In the genomic region with DNA sequence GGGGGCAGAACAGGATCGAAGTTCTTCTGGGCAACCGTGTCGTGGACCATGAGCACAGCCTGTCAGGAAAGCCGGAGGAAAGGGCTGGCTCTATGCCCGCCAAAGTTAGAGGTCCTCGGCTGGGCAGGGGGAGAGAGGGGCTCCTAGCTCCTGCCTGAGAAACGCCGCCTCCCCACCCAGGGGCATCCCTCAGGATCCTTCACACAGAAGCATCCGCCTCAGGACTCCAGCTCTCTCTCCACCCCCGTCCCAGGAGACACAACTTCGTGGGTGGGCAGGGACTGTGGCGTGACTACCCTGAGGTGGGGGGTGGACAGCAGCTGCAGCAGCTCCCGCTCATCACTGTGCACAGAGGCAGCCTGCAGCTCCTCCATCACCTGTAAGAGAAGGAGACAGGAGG, we compare ENCODE assay signal across 23 mouse cellular contexts. TPM values are rescaled to one million over a fixed set of nuclear protein-coding genes. Genes with fewer than 3 reads are reported as not detected.
A peak's percentile ranks its signal among the peaks of the same experiment; 100 is the strongest.
DNase-seq lines count a peak whose midpoint lies in the region; ATAC-seq and TF ChIP-seq lines count a peak whose summit lies in the region.
"Had no signal": no experiment of that assay in that cellular context is flagged by ENCODE, and none has a peak within 500 bp of the region (broad histone marks: within the 10 kb centered on the region; RNA-seq: fewer than 3 reads in every experiment).

No protein-coding gene starts in this region.

- no peaks in the 10 kb centered on the region for H3K79me2 ChIP-seq in C2C12 (ENCODE audit: control insufficient read depth, insufficient read depth)

- no peaks in the 10 kb centered on the region for H3K79me3 ChIP-seq in C2C12 (ENCODE audit: low read depth)

- peaks cover 3% of the 10 kb centered on the region; the same call in 1 of the 2 replicates for H3K27me3 ChIP-seq in midbrain, embryonic 11.5 days (ENCODE audit: control insufficient read depth, insufficient read depth, low read length)
- no peaks in the 10 kb centered on the region for H3K27me3 ChIP-seq in midbrain, embryonic 16.5 days (ENCODE audit: control insufficient read depth, insufficient read depth, low read depth, low read length)
- H3K27me3 ChIP-seq in C2C12 (ENCODE audit: control insufficient read depth, insufficient read depth, insufficient read length): peaks cover 26% of the 10 kb centered on the region

- no peak for TF ChIP-seq CTCF in C2C12 (IDR thresholded peaks at IDR 0.05; ENCODE audit: control insufficient read depth, insufficient read depth, insufficient read length)
- TF ChIP-seq CTCF in bone marrow, adult 2 months (IDR thresholded peaks at IDR 0.05; ENCODE audit: control insufficient read depth, insufficient read depth, low read length): no peak

- no peaks in the 10 kb centered on the region for H3K9me3 ChIP-seq in midbrain, embryonic 11.5 days (ENCODE audit: control insufficient read depth, low read length)
- no peaks in the 10 kb centered on the region for H3K9me3 ChIP-seq in midbrain, embryonic 16.5 days (replicated peaks; ENCODE audit: control insufficient read depth, low read length, poor library complexity, severe bottlenecking)
- H3K9me3 ChIP-seq: embryonic facial prominence, embryonic 13.5 days; G1E; liver, embryonic 15.5 days; megakaryocyte, embryonic 14.5 days had no signal

- no peak for ATAC-seq in midbrain, embryonic 11.5 days (ENCODE audit: low FRiP score)
- no peak for ATAC-seq in midbrain, embryonic 16.5 days
- ATAC-seq: hindbrain, postnatal 0 days; lung, postnatal 0 days had no signal

- H3K27ac ChIP-seq in midbrain, embryonic 11.5 days (ENCODE audit: low read depth, low read length): no peak overlapping the region
- H3K27ac ChIP-seq in midbrain, embryonic 16.5 days (ENCODE audit: low read length): no peak overlapping the region
- no peak overlapping the region; the same call in 1 of the 2 replicates for H3K27ac ChIP-seq in bone marrow, adult 2 months (ENCODE audit: control insufficient read depth, insufficient read depth, low read depth, low read length, poor library complexity)
- H3K27ac ChIP-seq: embryonic facial prominence, embryonic 13.5 days; hindbrain, postnatal 0 days; kidney, postnatal 0 days; liver, embryonic 15.5 days had no signal

- 90% methylated on average over 13 of the region's 13 CpGs for WGBS in midbrain, embryonic 11.5 days
- WGBS in midbrain, embryonic 16.5 days: 84% methylated on average over 12 of the region's 13 CpGs
- WGBS in bone marrow, adult 2 months: 86% methylated on average over 13 of the region's 13 CpGs

- no peak overlapping the region for H3ac ChIP-seq in C2C12 (ENCODE audit: control insufficient read depth, insufficient read length, low read depth)

- peaks cover 17% of the 10 kb centered on the region for H3K4me1 ChIP-seq in midbrain, embryonic 11.5 days (ENCODE audit: control insufficient read depth, insufficient read depth, low read length)
- H3K4me1 ChIP-seq in midbrain, embryonic 16.5 days (ENCODE audit: control insufficient read depth, insufficient read depth, low read length): peaks cover 25% of the 10 kb centered on the region
- no peaks in the 10 kb centered on the region for H3K4me1 ChIP-seq in bone marrow, adult 2 months (ENCODE audit: control insufficient read depth, insufficient read depth, low read length)

- H3K36me3 ChIP-seq in midbrain, embryonic 11.5 days (ENCODE audit: control insufficient read depth, insufficient read depth, low read length): no peaks in the 10 kb centered on the region
- peaks cover 4% of the 10 kb centered on the region; the same call in 1 of the 2 replicates for H3K36me3 ChIP-seq in midbrain, embryonic 16.5 days (ENCODE audit: control insufficient read depth, insufficient read depth, low read length)
- H3K36me3 ChIP-seq in C2C12 (ENCODE audit: control insufficient read depth, insufficient read depth): no peaks in the 10 kb centered on the region
- H3K36me3 ChIP-seq: embryonic facial prominence, embryonic 13.5 days; G1E; liver, embryonic 15.5 days had no signal

- H3K9ac ChIP-seq in midbrain, embryonic 11.5 days (ENCODE audit: low read length): no peak overlapping the region
- H3K9ac ChIP-seq in midbrain, embryonic 16.5 days (ENCODE audit: low read depth, low read length): no peak overlapping the region
- H3K9ac ChIP-seq: embryonic facial prominence, embryonic 13.5 days; liver, embryonic 15.5 days had no signal

- peak; percentile 58 to 62 for DNase-seq in frontal cortex, postnatal 36 days (ENCODE audit: low spot score in 2 of 2)
- DNase-seq in frontal cortex, postnatal 10 days (ENCODE audit: low spot score in 2 of 2): no peak
- DNase-seq in midbrain, embryonic 11.5 days (ENCODE audit: low spot score, missing footprints): peak; percentile 68
- DNase-seq in heart, postnatal 14 days: no peak
- DNase-seq: kidney, adult 11 months; spleen, adult 18-20 months had no signal

- H3K4me2 ChIP-seq in midbrain, embryonic 11.5 days: no peak overlapping the region
- H3K4me2 ChIP-seq in midbrain, embryonic 16.5 days (ENCODE audit: low read length): no peak overlapping the region
- H3K4me2 ChIP-seq: embryonic facial prominence, embryonic 13.5 days; heart, embryonic 11.5 days; liver, embryonic 15.5 days had no signal

- H3K4me3 ChIP-seq in midbrain, embryonic 11.5 days (ENCODE audit: low read depth, low read length): no peak overlapping the region
- no peak overlapping the region for H3K4me3 ChIP-seq in midbrain, embryonic 16.5 days (ENCODE audit: low read depth, low read length)
- no peak overlapping the region for H3K4me3 ChIP-seq in C2C12 (ENCODE audit: insufficient read depth, poor library complexity, severe bottlenecking)
- H3K4me3 ChIP-seq in bone marrow, adult 2 months (replicated peaks; ENCODE audit: control insufficient read depth, low read depth, low read length): no peak overlapping the region
- H3K4me3 ChIP-seq: embryonic facial prominence, embryonic 13.5 days; liver, embryonic 15.5 days; megakaryocyte, embryonic 14.5 days had no signal

- TF ChIP-seq POLR2A in bone marrow, adult 2 months (IDR thresholded peaks at IDR 0.05; ENCODE audit: borderline replicate concordance, control insufficient read depth, low read depth, low read length): peak; percentile 25; the same call in 1 of the 2 replicates

- intact Hi-C loops in heart, postnatal 14 days (cut with DNase I): no loop called here

TF ChIP-seq in C2C12, 6 proteins besides CTCF, POLR2A, EP300 and RAD21:
- TF ChIP-seq USF1 (IDR thresholded peaks at IDR 0.05; ENCODE audit: low read depth) (no peak), MYOD1 (IDR thresholded peaks at IDR 0.05; ENCODE audit: control insufficient read depth, insufficient read length, low read depth) (peak; percentile 15)
TF ChIP-seq in C2C12: peak in this region for 1.

RNA-seq across cellular contexts. Expression of gene Mpp3, which starts 4.9 kb away (rescaled TPM):
- 14.4 and 15.5 TPM in 2 replicates for polyA plus RNA-seq in midbrain, embryonic 11.5 days (2014; fragmentation: Nextera tagmentation; extraction: Ambion mirVana)
- 57.4 and 64.6 TPM in 2 replicates for polyA plus RNA-seq in midbrain, embryonic 16.5 days (2015; fragmentation: Nextera tagmentation; extraction: Ambion mirVana)
- 0.14 TPM for polyA plus RNA-seq in C2C12 (2012; fragmentation: generic; extraction: Trizol)
- polyA plus RNA-seq in bone marrow, adult 2 months (2011; ENCODE audit: insufficient read depth, insufficient read length, low replicate concordance, missing spikeins): not detected in 2 replicates
- total RNA-seq in heart, postnatal 14 days (2021): 1 to 10 TPM; 4.3 to 5.2 TPM
- polyA plus RNA-seq: G1E had no signal

RNA-seq across cellular contexts. Expression of gene Cd300lg, which starts 17.9 kb away (rescaled TPM):
- polyA plus RNA-seq in midbrain, embryonic 11.5 days (2014; fragmentation: Nextera tagmentation; extraction: Ambion mirVana): 0.11 and 0.19 TPM in 2 replicates
- polyA plus RNA-seq in midbrain, embryonic 16.5 days (2015; fragmentation: Nextera tagmentation; extraction: Ambion mirVana): 0.23 and 0.46 TPM in 2 replicates
- not detected for polyA plus RNA-seq in C2C12 (2012; fragmentation: generic; extraction: Trizol)
- 5.0 and 5.8 TPM in 2 replicates for polyA plus RNA-seq in bone marrow, adult 2 months (2011; ENCODE audit: insufficient read depth, insufficient read length, low replicate concordance, missing spikeins)
- total RNA-seq in heart, postnatal 14 days (2021): 10 to 100 TPM; 61.8 to 69.1 TPM
- total RNA-seq: G1E had no signal
- polyA plus RNA-seq: G1E had no signal

RNA-seq across cellular contexts. Expression of gene Dusp3, which starts 36.6 kb away (rescaled TPM):
- polyA plus RNA-seq in midbrain, embryonic 11.5 days (2014; fragmentation: Nextera tagmentation; extraction: Ambion mirVana): 11.1 and 11.6 TPM in 2 replicates
- polyA plus RNA-seq in midbrain, embryonic 16.5 days (2015; fragmentation: Nextera tagmentation; extraction: Ambion mirVana): 25.6 and 29.7 TPM in 2 replicates
- polyA plus RNA-seq in C2C12 (2012; fragmentation: generic; extraction: Trizol): 32.0 TPM
- polyA plus RNA-seq in bone marrow, adult 2 months (2011; ENCODE audit: insufficient read depth, insufficient read length, low replicate concordance, missing spikeins): 8.2 and 15.2 TPM in 2 replicates
- 100 to 1,000 TPM; 130 to 137 TPM for total RNA-seq in heart, postnatal 14 days (2021)

RNA-seq across cellular contexts. Expression of gene Cfap97d1, which starts 39.3 kb away (rescaled TPM):
- polyA plus RNA-seq in midbrain, embryonic 11.5 days (2014; fragmentation: Nextera tagmentation; extraction: Ambion mirVana): not detected in 2 replicates
- polyA plus RNA-seq in midbrain, embryonic 16.5 days (2015; fragmentation: Nextera tagmentation; extraction: Ambion mirVana): not detected in 2 replicates
- not detected for polyA plus RNA-seq in C2C12 (2012; fragmentation: generic; extraction: Trizol)
- polyA plus RNA-seq in bone marrow, adult 2 months (2011; ENCODE audit: insufficient read depth, insufficient read length, low replicate concordance, missing spikeins): not detected in 2 replicates
- total RNA-seq in heart, postnatal 14 days (2021): not detected
- total RNA-seq: adrenal gland, postnatal 4 days; G1E; gastrocnemius, postnatal 4 days; heart, postnatal 25 days; hindbrain, postnatal 0 days had no signal
- polyA plus RNA-seq: embryonic facial prominence, embryonic 13.5 days; G1E; heart, embryonic 11.5 days; hindbrain, postnatal 0 days; kidney, postnatal 0 days; limb, embryonic 14.5 days; liver, embryonic 15.5 days; stomach, embryonic 16.5 days; thymus, postnatal 0 days had no signal

RNA-seq across cellular contexts. Expression of gene Sost, which starts 56.6 kb away (rescaled TPM):
- not detected in 2 replicates for polyA plus RNA-seq in midbrain, embryonic 11.5 days (2014; fragmentation: Nextera tagmentation; extraction: Ambion mirVana)
- polyA plus RNA-seq in midbrain, embryonic 16.5 days (2015; fragmentation: Nextera tagmentation; extraction: Ambion mirVana): 0.10 TPM in 1 of 2 replicates, not detected in the other
- 0.02 TPM for polyA plus RNA-seq in C2C12 (2012; fragmentation: generic; extraction: Trizol)
- polyA plus RNA-seq in bone marrow, adult 2 months (2011; ENCODE audit: insufficient read depth, insufficient read length, low replicate concordance, missing spikeins): not detected in 2 replicates
- 1 to 10 TPM in 1 of 2 experiments, under 1 TPM in 1; 0.68 to 1.3 TPM for total RNA-seq in heart, postnatal 14 days (2021)
- total RNA-seq: G1E; hindbrain, postnatal 0 days had no signal
- polyA plus RNA-seq: G1E; lung, postnatal 0 days; stomach, embryonic 16.5 days had no signal

Comparison
In these comparisons a context has a peak if more than half of its experiments do, and no peak if none do; other contexts are left out.
1. DNase-seq: peak in frontal cortex, postnatal 36 days (2 of 2) and midbrain, embryonic 11.5 days (single experiment); none in frontal cortex, postnatal 10 days (0 of 2) and heart, postnatal 14 days (0 of 2).
2. RNA of gene Mpp3, which starts 4.9 kb away (polyA plus RNA-seq): 57.4 to 64.6 TPM in midbrain, embryonic 16.5 days and 14.4 to 15.5 TPM in midbrain, embryonic 11.5 days; not detected in bone marrow, adult 2 months and 0.14 TPM in C2C12 (single experiment); every median in the first group is over 10 times any median in the second.